Mouse (Mus musculus) liver, adult 2 months (tissue): ENCODE measurements around the gene Nfxl1. TPM values are rescaled to one million over a fixed set of nuclear protein-coding genes. Genes with fewer than 3 reads are reported as not detected.

Experiments used
- DNase-seq: peaks from one replicate; pipeline ENCODE4 v3.0.0-alpha.2; 2011; ENCODE audit warnings: low read depth, low spot score; ENCODE audit errors: extremely low read depth
- H3K27ac ChIP-seq: fragments of 200-500 bp; replicated peaks from 2 replicates; pipeline ENCODE4 v1.5.1; 2012; ENCODE audit warnings: low read depth, mild to moderate bottlenecking, control low read depth, inconsistent platforms, low read length; ENCODE audit not compliant: insufficient read depth
- H3K27me3 ChIP-seq: fragments of 200-500 bp; 2 replicates; pipeline ENCODE4 v1.6.1; 2012; ENCODE audit warnings: mild to moderate bottlenecking, moderate library complexity, low read length, inconsistent platforms; ENCODE audit not compliant: control insufficient read depth, insufficient read depth
- H3K36me3 ChIP-seq: fragments of 200-500 bp; 2 replicates; pipeline ENCODE4 v1.6.1; 2012; ENCODE audit warnings: low read length, inconsistent platforms; ENCODE audit not compliant: control insufficient read depth, insufficient read depth
- H3K4me1 ChIP-seq: fragments of 200-500 bp; 2 replicates; pipeline ENCODE4 v1.6.1; 2011; ENCODE audit warnings: low read length; ENCODE audit not compliant: control insufficient read depth, insufficient read depth
- H3K4me3 ChIP-seq: fragments of 200-500 bp; 2 replicates; pipeline ENCODE4 v1.5.1; 2011; ENCODE audit warnings: low read depth, mild to moderate bottlenecking, control low read depth, low read length, moderate library complexity; ENCODE audit not compliant: insufficient read depth
- H3K79me2 ChIP-seq: fragments of 200-500 bp; 2 replicates; pipeline ENCODE4 v1.6.1; 2012; ENCODE audit warnings: inconsistent platforms, mild to moderate bottlenecking, low read length, moderate library complexity; ENCODE audit not compliant: control insufficient read depth, insufficient read depth
- H3K9ac ChIP-seq: fragments of 200-500 bp; 2 replicates; pipeline ENCODE4 v1.6.1; 2012; ENCODE audit warnings: low read depth, mild to moderate bottlenecking, control low read depth, inconsistent platforms, low read length
- CTCF ChIP-seq: fragments of 200-500 bp; IDR thresholded peaks from 2 replicates; pipeline ENCODE4 v1.5.1; 2011; ENCODE audit warnings: low read depth, low read length, control low read depth
- POLR2A ChIP-seq: fragments of 200-500 bp; IDR thresholded peaks from 2 replicates; pipeline ENCODE4 v1.6.1; 2011; ENCODE audit warnings: low read length, control low read depth; ENCODE audit not compliant: insufficient read depth; ENCODE audit errors: extremely low read depth
- WGBS: fragments of 180-500 bp; shearing (Covaris S2); methylation state at CpG from one replicate; pipeline ENCODE4 v1.1.7; 2018; 5-methylcytosine and 5-hydroxymethylcytosine counted together
- polyA plus RNA-seq: library from polyadenylated mRNA; depleted of rRNA; stranded (reverse); fragments of >200 nt; gene quantifications from 2 replicates; pipeline ENCODE4 v1.2.3, GENCODE M21; 2012; rRNA removed
- total RNA-seq: library from RNA; depleted of rRNA; stranded (reverse); fragments of >200 nt; gene quantifications from 2 replicates; pipeline ENCODE4 v1.2.3, GENCODE M21; 2014; rRNA removed

Gene Nfxl1
- total and polyA plus RNA-seq, 2 experiments, result 6.0 to 9.7 TPM

GRCm38 (mm10) chr5:72472317-72473009 is 87.0 kb downstream of the Nfxl1 start:
- Histone ChIP-seq H3K36me3 (no peaks in the 10 kb centered on the region), H3K4me1 (no peaks in the 10 kb centered on the region), H3K4me3 (no peak overlapping the region), H3K9ac (no peak overlapping the region), H3K27ac (no peak overlapping the region), H3K27me3 (no peaks in the 10 kb centered on the region), H3K79me2 (no peaks in the 10 kb centered on the region)
- no peak for TF ChIP-seq CTCF
- TF ChIP-seq POLR2A, result no peak
- WGBS, result 61% methylated on average over 12 of the region's 12 CpGs
- no peak for DNase-seq

- DNase-seq, result no peak
- Histone ChIP-seq H3K27me3 (no peaks in the 10 kb centered on the region), H3K4me3 (no peak overlapping the region), H3K79me2 (no peaks in the 10 kb centered on the region), H3K4me1 (no peaks in the 10 kb centered on the region), H3K36me3 (no peaks in the 10 kb centered on the region), H3K9ac (no peak overlapping the region), H3K27ac (no peak overlapping the region)
- no peak for TF ChIP-seq CTCF
- no peak for TF ChIP-seq POLR2A
- 74% methylated on average over 7 of the region's 7 CpGs for WGBS
Measured at GRCm38 (mm10) chr5:72471746-72472145, 87.7 kb downstream of the Nfxl1 start.

- 76% methylated on average over 3 of the region's 3 CpGs for WGBS
- no peak for DNase-seq
- no peak overlapping the region for H3K4me3 ChIP-seq
- H3K4me1 ChIP-seq, result no peaks in the 10 kb centered on the region
- no peaks in the 10 kb centered on the region for H3K27me3 ChIP-seq
- TF ChIP-seq POLR2A, result no peak
- TF ChIP-seq CTCF, result no peak
- no peak overlapping the region for H3K9ac ChIP-seq
- H3K79me2 ChIP-seq, result no peaks in the 10 kb centered on the region
- no peaks in the 10 kb centered on the region for H3K36me3 ChIP-seq
- H3K27ac ChIP-seq, result no peak overlapping the region
Measured at GRCm38 (mm10) chr5:72464932-72465331, 94.6 kb downstream of the Nfxl1 start.

Other genes with a start within 250 kb of the Nfxl1 start
- 0.13 and 0.46 TPM in 2 replicates for gene Corin, start 55.2 kb downstream of the Nfxl1 start, total RNA-seq
- gene Corin, start 55.2 kb downstream of the Nfxl1 start, polyA plus RNA-seq, result 0.10 TPM in 1 of 2 replicates, not detected in the other
- not detected in 2 replicates for gene Zar1, start 21.6 kb upstream of the Nfxl1 start, total RNA-seq
- not detected in 2 replicates for gene Zar1, start 21.6 kb upstream of the Nfxl1 start, polyA plus RNA-seq
- gene Gm5868, start 27.9 kb upstream of the Nfxl1 start, total RNA-seq, result not detected in 2 replicates
- gene Gm5868, start 27.9 kb upstream of the Nfxl1 start, polyA plus RNA-seq, result not detected in 2 replicates
- gene Cnga1, start 84.6 kb upstream of the Nfxl1 start, total RNA-seq, result not detected in 2 replicates
- 0.04 TPM in 1 of 2 replicates, not detected in the other for gene Cnga1, start 84.6 kb upstream of the Nfxl1 start, polyA plus RNA-seq
- gene Nipal1, start 88.1 kb upstream of the Nfxl1 start, total RNA-seq, result 22.1 and 36.8 TPM in 2 replicates
- 3.0 and 5.2 TPM in 2 replicates for gene Nipal1, start 88.1 kb upstream of the Nfxl1 start, polyA plus RNA-seq
- 0.20 and 0.46 TPM in 2 replicates for gene Txk, start 193.1 kb upstream of the Nfxl1 start, total RNA-seq
- gene Txk, start 193.1 kb upstream of the Nfxl1 start, polyA plus RNA-seq, result 0.15 and 0.22 TPM in 2 replicates